Mouse (Mus musculus): Measurements from ENCODE around the gene Zfp367. TPM values are rescaled to one million over a fixed set of nuclear protein-coding genes. Genes with fewer than 3 reads are reported as not detected.
A peak's percentile ranks its signal among the peaks of the same experiment; 100 is the strongest.

Gene Zfp367
- 10 to 100 TPM; 10.7 to 16.1 TPM for polyA plus RNA-seq (2017; shearing (Covaris generic))

DNA sequence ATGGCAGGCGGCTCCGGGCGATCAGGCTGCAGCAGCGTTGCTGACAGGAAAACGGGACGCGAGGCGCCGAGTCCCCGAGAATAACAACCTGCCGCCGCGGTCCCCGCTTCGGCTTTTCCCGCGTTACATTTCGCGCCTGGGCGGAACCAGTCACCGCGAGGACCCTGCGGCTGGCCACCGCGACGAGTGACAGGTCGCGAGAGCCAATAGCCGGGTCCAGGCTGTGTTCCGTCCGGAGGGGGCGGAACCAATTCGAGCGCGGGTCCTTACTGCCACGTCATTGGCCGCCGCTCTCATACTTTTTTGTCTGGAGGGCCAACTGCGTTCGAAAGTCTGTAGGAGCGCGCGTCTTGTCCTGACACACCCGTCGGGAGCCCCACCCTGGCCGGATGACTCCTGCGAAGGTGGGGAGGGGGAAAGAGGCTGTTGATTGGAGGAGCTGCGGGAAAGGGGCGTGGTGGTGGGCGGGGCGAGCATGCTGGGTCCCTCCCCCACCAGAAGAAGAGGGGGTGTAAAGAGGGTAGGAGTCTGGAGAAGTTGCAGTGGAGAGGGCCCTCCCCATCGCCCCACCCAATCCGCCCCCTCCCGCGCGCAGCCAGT is at the start of gene Zfp367:
Gene Zfp367 (minus strand): TSS at position 120 of the 600 bp plus-strand sequence.
- peak; percentile 88 for ATAC-seq

DNA sequence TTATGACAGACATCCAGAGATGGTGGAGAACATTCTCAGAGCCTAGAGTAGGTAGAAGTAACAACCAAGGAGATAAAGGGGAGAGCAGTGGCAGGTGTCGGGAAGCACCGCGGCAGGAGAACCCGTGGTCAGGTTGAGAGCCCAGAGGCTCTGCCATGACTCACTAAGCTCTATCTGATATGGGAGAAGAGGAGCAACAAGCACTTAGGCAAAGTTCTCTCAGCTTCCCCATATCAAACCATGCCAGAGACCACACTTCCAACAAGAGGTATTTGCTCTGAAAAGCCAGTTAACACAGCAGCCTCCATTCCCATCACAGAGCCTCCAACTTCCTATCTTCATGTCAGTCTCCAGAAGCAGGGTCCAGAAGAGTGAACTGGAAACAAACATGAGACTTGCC is 47.9 kb upstream of the Zfp367 start:
- ATAC-seq = no peak

DNA sequence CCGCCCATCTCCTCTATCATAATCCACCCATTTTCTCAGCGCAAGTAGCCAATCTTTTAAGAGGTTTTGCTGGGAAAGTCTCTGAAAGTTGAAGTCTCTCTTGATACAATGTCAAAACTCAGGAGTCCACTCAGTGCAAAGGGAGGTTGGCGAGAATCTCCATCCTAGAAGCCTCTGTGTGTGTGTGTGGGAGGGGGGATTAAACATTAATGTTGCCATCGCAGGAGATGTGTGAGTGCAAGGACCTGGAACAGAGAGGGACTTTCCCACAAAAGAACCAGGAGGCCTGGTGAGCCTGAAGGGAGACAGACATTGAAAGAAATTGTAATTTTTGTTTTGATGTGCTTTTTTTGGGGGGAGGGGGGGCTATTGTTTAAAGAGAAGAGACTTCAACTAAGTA is 45.3 kb upstream of the Zfp367 start:
- ATAC-seq = no peak

DNA sequence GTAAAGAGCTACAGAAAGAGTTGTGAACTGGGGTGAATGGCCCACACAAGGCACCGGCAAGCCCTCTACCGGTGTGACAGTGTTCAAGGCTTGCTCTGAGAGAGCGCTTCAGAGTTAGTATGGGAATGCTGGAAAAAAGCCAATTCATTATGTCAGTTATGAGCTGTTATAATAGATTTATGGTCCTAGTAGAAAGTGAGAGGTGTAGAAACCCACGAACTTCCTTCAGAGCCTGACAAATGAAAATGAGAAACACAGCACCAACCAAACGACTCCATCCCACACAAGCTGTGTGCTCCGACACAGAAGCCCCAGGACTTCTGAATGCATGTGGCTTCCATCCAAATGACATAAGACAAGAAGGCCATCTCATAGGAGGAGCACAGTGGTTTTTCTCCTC is 44.9 kb upstream of the Zfp367 start:
- ATAC-seq = no peak

DNA sequence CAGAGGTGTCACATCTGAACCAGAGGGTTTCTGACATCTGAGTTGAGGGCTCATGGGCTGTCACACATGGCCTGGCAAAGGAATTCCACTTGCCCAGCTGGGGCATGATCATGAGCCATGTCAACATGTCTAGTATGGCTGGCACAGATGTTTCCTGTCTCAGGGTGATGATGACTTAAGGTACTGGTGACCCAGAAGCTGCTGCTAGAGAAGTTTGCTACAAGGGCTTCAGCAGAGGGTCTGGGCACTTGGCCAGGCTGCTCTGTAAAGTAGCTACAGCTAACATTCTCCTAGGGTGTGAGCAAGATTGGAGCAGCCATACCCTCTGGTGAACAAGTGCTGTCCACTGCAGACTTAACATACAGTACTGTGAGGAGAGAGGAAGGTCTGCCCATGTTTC is 34.1 kb upstream of the Zfp367 start:
- no peak for ATAC-seq

DNA sequence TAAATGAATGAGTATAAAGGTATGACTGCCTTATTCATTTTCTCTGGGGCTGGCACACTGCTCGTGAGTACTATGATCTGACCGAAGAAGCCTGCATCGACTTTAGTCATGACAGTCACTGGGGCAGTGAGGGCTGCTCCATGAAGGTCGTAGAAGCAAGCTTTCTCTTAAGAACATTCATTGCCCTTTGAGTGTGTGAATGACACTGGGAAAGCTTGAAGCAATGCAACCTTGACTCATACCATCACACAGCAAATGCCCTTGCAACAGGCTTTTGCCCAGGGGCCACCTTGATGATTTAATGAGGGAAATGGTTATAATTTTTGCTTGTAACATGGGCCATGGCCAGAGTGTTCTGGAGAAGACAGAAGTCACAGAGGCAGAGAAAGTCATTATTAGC is 33.5 kb upstream of the Zfp367 start:
- ATAC-seq = no peak

DNA sequence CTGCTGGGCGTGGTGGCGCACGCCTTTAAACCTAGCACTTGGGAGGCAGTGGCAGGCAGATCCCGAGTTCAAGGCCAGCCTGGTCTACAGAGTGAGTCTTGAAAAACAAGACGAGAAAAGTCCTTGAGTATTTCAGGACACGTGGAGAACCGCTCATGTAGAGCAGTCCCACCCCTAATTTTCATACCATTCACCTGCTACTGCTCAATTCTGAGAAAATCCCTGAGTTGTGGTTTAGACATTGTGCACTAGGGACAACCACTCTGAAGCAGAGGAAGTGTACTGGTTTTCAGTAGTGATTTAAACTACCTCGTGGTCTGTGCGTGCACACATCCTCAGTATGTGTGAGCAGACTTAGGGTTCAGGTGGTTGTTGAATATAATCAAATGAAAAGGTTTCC is 32.6 kb upstream of the Zfp367 start:
- no peak for ATAC-seq

DNA sequence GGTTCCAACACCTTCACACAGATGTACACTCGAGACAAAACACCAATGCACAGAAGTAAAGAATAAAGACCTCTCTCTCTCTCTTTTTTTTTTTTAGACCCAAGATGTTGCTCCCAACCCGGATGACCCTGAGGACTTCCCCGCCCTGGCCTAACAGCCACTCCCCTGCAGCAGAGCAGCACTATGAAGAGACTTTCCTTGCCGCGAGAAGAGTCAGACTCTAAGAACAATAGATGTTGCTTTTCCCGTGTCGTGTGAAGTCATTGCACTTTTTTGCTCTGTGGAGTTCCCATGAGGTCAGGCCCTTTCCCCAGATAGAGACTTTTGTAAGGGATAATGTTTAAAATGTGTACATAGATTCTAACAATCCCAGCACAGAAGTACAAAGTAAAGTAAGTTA is 32.2 kb upstream of the Zfp367 start:
- no peak for ATAC-seq

DNA sequence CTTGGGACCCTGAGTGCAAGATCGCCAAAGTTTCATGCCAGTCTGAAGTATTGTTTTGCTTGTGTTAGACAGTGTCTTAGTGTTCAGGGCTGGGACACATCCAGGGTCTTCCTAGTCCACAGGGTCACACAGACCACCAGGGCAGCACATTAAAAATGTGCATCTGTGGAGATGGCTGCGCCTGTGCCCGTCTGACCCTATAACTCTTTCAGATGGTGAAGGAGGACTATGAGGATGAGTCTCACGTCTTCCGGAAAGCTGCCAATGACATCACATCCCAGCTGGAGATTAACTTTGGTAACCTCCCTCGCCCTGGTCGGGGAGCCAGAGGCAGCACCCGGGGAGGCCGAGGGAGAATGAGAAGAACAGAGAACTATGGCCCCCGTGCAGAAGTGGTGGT is 31.4 kb upstream of the Zfp367 start:
- no peak for ATAC-seq

DNA sequence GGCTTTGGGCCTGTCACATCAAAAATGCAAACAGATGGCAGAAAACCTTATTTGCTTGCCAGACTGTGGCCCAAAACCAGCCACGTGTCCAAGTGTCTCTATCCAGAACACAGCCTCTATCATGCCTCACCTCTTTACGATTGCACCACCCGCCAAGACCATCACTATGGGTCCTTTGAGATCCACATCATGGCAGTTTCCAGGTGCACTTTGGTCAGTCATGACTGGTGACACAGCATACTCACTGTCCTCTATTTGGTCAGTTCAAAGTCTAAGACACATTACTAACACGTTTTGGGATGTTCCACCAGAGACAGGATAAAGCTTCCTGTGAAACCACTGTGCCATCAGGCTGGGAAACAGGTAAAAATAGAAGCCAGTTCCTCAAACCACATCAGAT is 30.6 kb upstream of the Zfp367 start:
- no peak for ATAC-seq

DNA sequence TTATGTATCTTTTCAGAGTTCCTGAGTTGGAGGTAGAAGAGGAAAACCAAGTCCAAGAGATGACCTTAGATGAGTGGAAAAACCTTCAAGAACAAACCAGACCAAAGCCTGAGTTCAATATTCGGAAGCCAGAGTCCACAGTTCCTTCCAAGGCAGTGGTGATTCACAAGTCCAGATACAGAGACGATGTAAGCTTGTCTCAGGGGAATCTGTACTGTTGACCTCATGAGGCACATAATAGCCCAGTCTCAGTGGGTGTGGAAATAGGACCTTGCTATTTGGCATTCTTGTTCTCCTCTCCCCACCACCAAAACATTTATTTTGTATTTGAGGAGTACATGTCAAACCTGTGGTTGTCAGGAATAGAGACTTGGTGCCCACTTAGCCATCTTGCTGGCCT is 29.1 kb upstream of the Zfp367 start:
- ATAC-seq = no peak

DNA sequence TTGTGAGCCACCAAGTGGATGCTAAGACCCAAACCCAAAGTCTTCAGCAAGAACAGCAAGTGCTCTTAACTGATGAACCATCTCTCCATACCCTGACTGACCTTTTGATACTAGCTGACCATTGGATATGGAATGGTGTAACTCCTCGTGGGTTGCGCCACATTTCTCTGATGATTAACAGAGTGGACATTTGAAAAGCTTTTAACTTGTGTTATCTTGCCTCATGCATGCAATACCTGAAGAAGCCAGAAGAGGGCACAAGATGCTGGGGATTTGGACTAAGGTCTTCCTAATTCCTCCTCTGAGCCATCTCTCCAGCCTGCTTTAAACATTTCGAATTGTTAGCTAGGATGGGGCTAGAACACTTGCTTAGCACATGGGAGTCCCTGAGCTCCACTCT is 27.9 kb upstream of the Zfp367 start:
- peak; percentile 32 for ATAC-seq

DNA sequence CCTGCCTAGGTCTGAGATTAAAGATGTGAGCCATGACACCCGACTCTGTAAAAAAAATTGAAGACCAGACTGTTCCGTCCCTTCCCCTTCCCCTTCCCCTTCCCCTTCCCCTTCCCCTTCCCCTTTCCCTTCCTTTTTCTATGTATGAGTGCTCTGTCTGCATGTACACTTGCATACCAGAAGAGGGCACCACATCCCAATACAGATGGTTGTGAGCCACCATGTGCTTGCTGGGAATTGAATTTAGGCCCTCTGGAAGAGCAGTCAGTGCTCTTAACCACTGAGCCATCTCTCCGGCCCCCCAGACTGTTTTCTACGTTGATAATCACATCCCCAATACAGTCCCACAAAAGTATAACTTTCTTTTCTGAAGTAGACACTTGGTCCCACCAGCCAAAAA is 27.3 kb upstream of the Zfp367 start:
- no peak for ATAC-seq

DNA sequence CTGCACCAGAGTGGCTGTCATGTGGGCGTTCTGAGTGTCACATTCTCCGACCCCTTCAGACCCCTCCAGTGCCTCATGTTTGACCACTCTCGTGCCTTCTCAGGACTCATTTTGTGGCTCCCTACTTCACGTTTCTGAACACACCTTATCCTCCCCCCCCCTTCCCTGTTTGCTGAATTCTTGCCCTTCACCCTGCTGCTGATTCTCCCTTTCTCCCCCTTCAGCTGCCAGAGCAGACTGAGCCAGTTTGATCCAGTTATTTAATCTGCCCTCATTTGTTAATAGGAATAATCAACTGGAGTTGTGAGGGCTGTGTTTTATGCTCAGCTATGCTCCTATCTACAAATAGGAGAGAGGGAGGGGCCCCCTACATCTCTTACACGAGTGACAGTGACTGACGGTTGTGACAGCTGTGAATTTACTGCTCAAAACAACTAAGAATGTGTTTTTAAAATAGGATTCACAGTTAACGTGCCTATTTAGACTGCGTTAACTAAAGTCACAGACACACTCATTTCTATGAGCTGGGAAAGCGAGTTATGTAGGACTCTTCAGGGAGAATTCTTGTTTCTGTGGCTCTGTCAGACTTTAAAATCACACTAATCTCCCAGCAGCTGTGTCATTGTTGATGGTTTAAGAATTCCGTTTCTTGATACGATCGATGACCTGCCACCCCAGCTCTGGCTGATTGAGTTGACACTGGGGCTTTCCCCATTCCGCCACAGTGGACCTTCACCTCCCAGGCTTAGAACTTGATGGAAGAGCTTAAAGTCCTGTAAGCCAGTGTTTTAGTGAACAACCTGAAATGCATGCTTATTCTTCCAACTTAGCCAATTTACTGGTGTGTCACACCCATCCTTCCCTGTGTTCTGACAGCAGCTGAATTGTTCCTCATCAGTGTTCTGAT is 26.0 kb upstream of the Zfp367 start:
- no peak for ATAC-seq

DNA sequence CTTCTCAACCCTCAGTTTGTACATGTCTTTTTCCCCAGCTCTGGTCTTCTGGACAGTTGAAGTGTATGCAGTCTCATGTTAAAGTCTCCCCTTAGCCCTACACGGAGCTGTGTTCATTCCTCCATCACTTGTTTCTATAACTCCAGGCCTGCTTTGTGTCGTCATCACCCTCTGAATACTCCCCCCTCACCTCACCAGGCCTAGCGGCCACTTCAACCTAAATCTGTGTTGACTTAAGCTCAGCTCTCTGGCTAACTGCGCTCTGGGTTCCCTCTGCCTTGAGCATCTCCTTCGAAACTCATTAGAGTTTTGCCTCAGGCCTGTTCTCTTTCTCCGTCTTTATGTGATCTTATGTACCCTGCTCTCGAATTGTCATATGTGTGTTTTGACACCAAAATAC is 25.0 kb upstream of the Zfp367 start:
- ATAC-seq = no peak

DNA sequence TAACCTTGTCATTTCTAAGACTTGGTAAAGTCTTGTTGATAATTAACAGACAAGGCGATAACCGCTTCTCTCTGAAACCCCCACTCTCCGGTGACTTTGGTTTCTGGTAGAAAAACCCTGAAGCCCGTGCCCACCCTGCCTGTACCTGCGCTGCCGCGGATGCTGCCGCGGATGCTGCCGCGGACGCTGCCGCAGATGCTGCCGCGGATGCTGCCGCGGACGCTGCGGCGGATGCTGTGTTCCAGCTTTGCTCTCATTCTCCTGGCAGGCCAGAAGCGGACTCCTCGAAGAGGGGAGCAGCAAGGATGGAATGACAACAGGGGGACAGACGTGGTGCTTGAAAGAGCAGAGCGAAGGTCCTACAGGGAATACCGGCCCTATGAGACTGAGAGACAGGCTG is 16.7 kb upstream of the Zfp367 start:
- ATAC-seq = no peak

DNA sequence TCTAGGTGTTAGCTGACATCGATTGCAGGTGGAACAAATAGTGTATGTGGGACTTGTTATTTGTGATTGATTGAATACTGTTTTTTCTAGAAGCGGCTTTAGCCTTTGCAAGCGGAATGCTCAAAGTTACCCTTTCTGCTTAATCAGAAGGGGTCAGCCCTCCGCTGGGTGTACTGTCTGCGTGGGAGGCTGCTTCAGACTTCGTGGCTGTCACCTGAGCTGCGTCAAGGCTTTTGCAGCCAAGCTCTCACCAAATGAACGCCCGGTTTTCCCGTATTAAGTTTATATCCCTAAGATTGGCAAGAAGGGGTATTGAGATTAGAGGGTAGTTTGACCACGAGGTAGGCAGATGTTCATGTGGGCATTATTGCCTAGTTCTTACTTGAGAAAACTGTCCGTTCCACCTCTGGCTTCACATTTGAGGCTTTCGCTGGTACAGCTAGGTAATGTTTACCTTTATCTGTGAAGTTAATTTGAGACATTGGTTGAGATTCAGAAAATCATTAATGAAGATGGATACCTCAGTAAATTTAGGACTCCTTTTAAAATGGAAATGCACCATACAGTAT is 10.2 kb upstream of the Zfp367 start:
- ATAC-seq = no peak

DNA sequence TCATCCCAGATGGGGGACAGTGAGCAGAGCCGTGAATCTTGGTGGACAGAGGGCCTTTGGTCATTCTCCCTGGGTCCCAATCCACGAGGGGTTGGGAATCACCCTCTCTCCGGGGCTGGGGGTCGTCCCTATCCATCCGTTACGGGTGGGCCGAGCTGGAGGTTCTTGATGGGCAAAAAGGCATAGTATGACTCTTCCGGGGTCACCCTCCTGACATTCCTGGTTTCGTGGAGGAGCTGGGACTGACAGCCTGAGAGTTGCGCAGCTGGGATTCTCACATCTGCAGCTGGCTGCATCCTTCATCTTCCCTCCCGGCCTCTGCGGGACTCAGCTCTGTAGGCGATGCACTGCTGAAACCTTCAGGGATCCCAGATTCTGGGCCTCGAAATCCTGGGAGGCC is 9.6 kb upstream of the Zfp367 start:
- ATAC-seq = no peak

DNA sequence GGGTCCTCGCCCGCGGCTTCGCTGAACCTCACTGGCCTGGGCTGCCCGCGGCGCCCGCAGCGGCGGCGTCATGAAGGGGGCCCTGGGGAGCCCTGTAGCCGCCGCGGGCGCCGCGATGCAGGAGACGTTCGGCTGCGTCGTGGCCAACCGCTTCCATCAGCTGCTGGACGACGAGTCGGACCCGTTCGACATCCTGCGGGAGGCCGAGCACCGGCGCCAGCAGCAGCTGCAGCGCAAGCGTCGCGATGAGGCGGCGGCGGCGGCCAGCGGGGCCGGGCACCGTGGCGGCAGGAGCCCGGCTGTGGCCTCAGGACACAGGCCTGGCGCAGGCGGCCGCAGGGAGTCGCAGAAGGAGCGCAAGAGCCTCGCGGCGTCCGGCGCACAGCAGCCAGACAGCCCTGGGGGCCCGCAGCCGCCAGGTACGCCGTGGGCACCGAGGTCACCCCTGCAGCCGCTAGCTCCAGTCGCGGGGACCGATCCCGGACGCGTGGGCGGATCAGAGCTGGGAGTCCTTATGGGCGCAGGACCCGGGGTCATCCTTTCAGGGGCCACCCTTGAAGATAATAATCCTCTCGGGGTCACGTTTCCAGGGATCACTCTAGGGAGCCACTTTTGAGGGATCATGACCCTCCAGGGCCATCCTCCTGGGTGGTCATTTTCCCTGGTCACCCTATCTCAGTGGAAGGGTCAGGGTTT is 9.1 kb upstream of the Zfp367 start:
- peak; percentile 9 for ATAC-seq

DNA sequence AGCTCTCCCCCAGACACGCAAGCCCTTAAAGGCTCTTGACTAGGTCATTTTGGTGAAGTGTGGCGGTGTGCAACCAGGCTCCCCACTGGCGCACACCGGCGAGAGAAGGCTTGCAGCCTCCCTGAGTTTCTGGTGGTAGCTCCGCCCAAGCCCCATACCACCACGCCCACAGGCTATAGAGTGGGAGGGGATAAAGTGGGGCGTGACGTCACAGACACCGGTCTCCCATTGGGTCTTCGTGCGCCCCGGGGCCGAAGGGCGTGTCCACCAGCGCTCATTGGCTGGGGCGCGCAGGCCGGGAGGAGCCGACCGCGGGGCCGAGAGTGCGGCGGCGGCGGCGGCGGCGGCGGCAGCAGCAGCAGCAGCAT is 8.5 kb upstream of the Zfp367 start, which contains the start of gene Habp4:
Gene Habp4 (plus strand): TSS at position 277 of the 368 bp plus-strand sequence.
- ATAC-seq = peak; percentile 98

DNA sequence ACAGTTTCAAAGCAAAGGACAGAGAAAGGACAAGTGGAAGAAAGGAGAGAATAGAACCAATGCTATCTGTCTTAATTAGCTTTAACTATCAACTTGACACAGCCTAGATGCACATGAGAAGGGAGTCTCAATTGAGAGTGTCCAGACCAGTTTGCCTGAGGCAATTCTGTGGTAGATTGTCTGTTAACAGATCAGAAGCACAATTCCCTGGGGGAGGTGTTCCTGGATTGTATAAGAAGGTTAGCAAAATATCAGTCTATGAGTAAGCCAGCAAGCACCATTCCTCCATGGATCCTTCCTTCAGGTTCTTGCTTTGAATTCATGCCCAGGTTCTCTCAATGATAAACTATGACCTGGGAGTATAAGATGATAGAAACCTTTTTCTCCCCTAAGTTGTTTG is 4.0 kb upstream of the Zfp367 start:
- no peak for ATAC-seq

DNA sequence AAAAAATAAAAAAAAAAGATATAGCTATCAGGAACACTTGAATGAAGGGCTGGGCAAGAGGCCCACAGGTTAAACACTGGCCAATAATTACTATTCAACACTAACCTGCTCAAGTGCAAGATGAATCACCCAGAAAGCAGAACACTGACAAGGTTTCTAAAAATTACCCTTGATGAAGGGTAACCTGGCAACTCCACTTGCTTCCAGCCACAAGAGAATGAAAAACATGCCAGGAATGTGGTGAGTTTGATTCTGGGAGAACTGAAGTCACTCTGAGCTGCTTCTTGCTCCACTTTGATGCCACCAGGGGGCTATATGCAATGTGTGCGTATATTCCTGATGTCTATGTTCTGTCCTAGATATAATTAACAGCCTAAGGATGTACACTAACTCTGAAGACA is 2.2 kb upstream of the Zfp367 start:
- no peak for ATAC-seq

DNA sequence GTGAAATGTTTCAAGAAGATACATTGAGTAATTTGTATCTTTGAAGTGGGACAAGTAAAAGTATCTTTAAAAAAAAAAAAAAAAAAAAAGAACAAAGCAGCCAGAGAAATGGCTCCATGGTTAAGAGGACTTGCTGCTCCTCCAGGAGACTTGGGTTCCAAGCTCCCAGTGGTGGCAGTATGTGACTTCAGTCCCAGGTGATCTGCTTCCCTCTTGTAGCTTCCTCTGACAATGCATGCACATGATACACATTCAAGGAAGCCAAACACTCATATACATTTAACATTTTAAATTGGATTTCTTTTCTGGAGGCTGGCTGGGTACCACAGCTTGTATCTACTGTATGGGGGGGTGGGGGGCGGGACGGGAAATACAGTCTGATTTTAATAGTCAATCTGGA is 1.6 kb upstream of the Zfp367 start:
- no peak for ATAC-seq

All from activated CD4-positive, CD25-positive, alpha-beta regulatory T cell, adult 4 months (primary cell).